Mouse (Mus musculus): ENCODE measurements around the gene Rps6kc1.
A peak's percentile ranks its signal among the peaks of the same experiment; 100 is the strongest.

The Rps6kc1 gene

DNA sequence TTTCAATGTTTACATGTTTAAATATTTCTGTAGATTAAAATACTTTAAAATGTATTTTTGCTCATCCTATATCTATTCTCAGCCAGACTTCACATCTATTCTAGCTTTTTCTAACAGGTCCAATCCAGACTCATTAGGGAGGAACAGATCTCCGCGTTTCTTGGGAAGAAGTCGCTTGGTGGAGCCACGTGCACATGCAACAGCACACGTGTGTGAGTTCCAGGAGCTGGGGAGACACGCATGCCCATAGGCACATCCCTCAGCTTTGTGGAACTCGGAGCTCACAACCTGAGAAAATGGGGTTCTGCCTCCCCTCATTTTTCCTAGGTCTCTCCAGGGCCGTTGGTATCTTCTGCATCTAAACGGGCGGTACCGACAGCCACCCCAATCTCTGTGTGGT is 243.7 kb downstream of the Rps6kc1 start:
- peak; percentile 68 to 79 for DNase-seq (ENCODE audit: low spot score in 2 of 2)

DNA sequence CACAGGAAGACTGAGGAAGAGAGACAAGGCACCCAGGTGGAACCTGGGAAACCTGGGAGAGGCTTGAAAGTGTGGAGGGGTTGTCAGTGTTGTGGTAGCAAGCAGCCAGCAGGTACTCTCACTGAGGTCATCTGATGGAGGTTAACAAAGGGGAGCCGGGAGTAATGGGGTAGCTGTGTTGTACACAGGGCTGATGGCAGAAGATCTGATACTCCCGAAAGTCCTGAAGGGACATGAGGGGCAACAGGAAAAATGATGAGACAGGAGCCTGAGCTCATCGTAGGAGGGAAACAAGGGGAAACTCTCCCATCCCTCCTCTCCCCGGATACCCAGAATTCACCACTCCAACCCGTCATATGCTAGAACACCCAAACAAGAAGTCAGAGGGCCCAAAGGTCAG is 244.2 kb downstream of the Rps6kc1 start:
- peak; percentile 19 to 22 for DNase-seq (ENCODE audit: low spot score in 2 of 2)

DNA sequence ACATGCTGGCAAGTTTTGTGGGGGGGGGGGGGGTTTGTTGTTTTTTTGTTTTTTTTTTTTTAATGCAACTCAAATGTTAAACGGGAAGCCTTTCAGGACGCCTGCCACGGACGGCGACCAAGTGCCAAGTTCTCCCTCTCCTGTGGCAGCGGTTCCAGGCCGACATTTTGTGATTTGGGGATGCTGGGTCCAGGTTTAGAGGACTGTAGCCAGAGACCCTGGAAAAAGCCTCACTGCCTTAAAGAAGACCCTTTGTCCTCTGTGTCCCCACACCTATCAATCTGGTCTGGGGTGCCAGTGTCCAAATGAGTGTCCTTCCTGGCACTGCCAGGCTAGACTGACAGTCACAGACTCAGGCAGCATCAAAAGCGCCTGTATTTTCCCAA is 246.1 kb downstream of the Rps6kc1 start:
- peak; percentile 27 to 33 for DNase-seq (ENCODE audit: low spot score in 2 of 2)

DNA sequence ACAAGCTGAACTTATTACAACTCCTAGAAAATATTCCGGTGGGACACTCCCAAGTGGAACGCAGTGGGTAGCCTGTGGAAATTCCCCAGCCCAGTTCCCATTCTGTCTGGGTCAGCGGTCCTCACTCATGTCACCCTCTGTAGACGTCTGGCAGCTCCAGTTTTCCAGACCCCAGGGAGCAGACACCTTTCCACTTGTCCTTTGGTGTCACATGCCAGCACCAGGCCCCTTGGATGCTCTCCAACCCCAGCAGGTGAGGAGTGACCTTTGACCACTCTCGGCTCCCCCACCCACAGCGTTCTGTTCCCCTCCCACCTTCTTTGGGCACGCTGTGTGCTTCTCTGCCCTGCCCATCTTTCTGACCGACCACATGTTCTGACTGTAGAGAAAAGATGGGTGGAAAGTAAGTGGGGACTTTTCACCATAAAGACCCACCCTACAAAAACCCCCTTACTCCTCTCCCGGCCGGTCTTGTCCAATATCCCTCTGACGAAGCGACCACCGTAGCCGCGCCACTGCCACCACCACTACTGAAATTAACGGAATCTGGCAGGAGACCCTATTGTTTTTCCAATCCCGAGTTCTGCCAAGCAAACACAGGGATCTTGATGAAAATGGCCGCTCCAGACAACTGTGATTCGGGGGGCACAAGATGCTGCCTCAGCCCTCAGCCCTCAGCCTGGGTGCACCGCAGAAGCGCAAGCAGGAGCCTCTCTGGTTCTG is 246.6 kb downstream of the Rps6kc1 start:
- DNase-seq (ENCODE audit: low spot score in 2 of 2), result peak; percentile 26

DNA sequence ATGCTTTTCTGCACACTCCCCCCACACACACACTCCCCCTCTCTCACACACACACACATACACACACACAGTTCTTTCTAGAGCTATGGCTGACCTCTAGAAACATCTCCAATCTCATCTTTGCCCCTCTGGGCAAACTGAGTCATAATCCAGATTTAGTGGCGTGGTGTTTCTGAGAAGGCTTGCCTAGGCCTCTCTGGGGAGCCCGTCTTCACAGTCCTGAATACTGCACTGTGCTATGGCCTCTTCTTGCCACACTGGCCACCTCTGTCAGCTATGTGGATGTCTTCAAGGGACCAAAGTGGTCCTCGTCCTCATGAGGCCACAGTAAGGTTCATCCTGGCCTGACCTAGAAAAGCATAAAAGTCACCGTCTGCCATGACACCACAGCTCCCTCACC is 247.6 kb downstream of the Rps6kc1 start:
- DNase-seq (ENCODE audit: low spot score in 2 of 2), result peak in 1 of 2 experiments; percentile 14

DNA sequence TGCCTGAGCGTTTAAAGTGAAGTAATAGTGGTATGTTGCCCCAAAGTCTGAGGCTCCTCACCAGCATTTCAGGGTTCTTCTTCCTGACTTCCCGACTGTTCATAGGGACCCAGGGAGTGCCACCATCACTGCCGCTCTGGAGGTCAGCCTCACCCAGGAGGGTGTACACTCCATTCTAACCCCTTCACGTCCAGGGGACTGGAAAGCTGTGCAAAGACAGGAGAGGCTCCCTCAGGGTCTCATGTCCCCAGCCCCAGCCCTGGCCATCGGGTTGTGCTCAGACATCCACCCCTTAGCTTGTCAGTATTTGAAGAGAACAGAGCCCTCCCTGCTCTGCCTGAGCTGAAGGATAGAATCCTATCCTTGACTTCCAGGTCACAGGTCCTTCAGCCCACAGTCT is 248.8 kb downstream of the Rps6kc1 start:
- DNase-seq (ENCODE audit: low spot score in 2 of 2), result peak; percentile 18

DNA sequence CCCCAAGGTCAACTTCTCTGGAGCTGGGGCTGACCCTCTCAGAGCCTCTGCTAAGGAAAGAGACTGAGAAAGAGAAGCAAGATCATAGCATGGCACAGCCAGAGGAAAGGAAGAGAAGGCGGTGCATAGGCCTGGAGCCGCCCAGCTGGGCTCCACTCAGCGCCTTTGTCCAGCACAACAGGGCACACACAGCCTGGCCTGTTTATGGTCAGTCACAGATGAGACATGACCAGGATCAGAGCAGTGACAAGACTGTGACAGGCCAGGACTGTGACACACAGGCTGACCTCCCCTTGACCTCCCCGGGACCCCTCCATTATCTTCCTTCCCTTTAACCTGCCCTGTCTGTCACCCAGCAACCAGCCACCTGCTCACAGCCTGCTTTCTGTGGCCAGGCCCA is 249.8 kb downstream of the Rps6kc1 start:
- DNase-seq (ENCODE audit: low spot score in 2 of 2), result peak; percentile 17 to 26

DNA sequence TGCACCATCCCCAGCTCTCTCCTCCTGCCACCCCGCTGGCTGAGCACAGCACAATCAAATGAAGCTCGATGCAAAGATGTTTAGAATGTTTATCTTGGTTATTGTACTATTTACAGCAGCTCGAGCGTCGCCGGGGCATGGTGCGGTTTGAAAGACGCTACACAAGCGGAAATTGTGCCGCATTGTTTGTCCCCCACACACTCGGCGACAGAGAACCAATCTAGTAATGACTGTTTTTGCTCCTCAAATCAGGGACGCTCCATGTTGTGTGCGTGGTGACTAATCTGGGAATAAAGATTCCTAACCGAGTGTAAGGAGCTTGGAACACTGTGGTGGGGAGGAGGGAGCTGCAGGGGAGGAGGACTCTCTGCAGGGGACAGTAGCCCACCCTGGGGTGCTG is 250.3 kb downstream of the Rps6kc1 start:
- peak; percentile 28 to 43 for DNase-seq (ENCODE audit: low spot score in 2 of 2)

DNA sequence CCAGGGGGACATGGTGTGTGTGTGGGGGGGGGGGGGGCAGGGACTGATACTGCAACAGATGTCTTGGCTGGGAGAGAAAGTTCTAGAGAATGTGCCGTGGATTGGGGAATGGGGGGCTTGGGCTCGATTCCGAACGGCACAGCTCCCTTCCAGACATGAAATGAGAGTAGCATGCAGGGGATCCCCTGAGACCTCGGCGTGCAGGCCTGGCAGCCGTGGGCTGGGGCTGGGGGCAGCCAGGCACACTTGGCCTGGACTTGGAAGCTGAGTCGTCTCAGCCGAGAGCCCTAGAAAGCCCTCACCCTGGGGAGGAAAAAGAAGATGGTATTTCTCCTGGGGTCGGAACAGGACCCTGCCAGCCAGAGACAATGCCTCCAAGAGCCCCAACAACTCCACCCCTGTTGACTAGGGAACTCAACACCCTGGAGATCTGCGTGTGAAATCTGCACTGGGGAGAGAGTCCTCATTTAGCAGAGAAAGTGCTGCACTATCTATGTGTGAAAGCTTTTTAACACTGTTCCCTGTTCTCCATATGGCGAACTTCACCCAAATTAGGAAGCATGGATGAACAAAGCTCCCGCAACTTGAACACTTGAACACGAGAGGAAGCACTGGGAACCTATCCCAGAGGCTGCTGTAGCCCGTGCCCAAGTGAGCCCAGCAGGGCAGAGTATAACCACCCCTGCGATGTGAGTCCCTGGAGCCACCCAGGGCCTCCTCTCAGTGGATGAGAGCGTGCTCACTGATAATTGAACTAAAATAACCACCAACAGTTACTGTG is 251.7 kb downstream of the Rps6kc1 start:
- peak; percentile 61 to 75 for DNase-seq (ENCODE audit: low spot score in 2 of 2)

DNA sequence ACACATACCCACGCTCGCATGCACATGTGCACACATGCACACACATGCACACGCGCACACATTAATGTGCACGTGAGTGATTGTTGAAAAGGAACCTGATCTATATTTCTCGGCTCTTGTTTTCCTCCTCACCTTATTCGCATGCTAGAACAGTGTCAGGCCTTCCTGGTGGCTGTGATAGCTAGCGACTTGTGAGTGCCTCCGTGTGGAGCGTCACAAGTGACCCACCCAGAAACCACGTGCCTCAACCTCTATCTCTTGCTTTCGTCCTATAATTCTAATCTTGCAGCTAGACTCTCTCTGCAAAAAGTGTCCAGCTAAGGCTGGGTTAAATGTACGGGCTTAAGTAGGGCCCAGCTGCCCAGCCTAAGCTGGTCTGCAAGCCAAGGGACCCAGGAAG is 253.3 kb downstream of the Rps6kc1 start:
- DNase-seq (ENCODE audit: low spot score in 2 of 2), result peak; percentile 12 to 20

DNA sequence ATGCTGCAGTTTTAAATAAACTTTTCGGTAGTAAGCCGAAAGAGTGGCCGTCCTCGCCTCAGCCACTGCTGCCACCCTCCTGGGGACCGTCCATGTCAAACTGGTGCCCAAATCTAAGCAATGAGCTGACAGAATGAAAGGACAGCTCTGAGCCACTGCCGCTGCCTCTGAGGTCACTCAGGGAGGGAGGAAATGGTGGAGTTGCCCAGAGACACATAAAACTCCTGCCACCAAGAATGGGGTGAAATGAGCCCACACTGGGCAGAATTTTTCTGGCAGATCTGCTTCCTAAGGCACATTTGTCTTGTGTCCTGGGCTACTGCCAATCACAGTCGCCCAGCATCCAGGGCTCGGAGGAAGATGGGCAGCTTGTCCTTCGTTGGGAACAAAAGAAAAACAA is 255.5 kb downstream of the Rps6kc1 start:
- DNase-seq (ENCODE audit: low spot score in 2 of 2), result peak; percentile 26 to 38

DNA sequence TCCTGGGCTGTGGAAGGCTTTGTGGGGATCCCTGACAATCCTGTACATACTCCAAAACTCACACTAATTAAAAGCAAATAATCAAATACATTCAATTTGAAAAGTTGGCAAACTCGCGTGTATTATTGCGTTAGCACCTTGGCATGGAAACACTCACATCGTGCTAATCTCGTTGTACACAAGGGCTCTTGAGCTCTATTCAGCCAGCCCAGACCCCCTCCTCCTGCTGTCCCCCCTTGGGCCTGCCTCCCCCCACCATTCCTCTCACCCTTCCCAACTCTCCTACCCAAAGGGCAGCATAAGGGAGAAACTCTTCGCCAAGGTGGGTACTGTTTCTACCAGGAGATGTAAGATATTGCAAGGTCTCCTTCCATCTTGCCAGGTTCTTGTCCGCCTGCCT is 255.9 kb downstream of the Rps6kc1 start:
- DNase-seq (ENCODE audit: low spot score in 2 of 2), result no peak

DNA sequence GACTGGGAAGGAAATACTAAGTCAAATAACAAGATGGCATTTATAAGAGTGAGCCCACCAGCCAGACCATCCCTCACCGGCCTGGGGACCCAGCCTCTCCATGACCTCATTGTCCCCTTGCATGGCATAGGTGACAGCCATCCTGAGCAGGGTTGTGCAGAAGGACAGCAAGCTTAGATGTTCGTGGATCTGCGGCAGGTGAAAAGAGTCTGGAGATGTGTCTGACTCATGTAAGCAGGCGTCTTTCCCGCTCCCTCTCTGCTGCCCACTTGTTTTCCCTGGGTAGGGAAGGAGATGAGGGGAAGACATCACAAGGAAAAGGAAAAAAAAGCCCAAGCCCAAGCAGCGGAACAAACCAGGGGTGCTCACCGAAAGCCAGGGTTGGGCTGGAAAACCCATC is 256.5 kb downstream of the Rps6kc1 start:
- peak; percentile 17 to 20 for DNase-seq (ENCODE audit: low spot score in 2 of 2)

DNA sequence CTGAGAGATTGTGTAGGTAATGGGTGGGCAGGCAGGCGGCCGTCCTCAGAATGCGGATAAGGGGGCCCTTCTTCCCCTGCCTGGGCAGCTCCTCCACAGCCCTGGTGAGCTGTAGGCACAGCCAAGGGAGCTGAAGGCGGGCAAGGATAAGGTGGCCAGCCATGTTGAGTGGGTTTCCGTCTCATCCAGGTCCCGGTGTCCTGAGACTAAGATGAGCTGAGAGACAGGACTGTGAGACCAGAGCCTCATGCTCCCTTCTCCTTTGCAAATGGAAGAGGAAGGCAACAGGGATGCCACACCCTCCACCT is 256.9 kb downstream of the Rps6kc1 start:
- DNase-seq (ENCODE audit: low spot score in 2 of 2), result peak; percentile 21 to 22

DNA sequence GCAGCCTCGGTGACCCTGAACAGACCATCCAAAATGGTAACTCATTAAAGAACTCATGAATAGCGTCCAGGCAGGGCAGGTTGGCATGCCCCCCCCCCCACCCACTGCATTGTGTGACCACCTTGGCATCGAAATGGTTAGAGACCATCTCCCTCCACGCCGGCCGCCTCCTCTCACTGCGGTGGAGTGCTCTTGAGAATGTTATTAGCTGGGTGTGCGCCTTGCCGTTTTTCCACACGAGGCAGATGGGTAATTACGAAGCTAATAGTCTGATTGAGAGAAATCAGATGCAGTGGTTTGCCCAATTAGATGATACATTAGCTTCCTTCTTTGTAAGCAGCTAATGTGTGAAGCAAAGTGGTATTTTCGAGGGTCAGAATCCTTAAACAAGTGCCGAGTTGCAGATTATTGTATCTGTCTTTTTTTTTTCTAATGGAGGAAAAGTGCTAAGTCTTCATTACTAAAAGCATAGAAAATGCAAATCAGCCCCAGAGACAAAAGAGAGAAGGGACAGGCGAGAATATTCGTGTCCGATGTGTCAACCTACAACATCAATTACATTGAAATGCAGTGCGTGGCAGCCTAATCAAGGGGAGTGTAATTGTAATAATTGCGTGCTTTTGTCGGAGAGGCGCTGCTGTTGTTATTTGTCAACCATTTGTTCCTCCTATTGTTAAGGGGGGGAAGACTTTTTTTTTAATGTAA is 257.4 kb downstream of the Rps6kc1 start:
- peak; percentile 23 for DNase-seq (ENCODE audit: low spot score in 2 of 2)

DNA sequence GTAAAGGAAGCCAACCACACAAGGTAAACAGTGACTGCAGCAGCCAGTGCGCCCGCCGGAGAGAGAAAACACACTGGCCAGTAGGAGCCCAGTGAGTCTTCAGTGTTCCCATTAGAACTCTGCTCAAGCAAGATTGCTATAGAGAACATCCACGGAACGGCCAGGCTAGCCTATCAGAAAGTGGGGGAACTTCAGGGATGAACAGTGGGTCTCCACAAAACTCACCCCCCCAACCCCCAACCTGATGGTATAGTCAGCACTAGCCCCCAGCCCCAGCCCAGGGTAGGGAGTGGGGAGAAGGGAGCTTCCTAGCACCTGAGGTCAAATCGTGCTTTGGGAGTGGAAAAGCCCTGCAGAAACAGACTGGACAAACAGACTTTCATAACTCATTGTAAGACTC is 258.5 kb downstream of the Rps6kc1 start:
- peak; percentile 13 to 17 for DNase-seq (ENCODE audit: low spot score in 2 of 2)
